In genomic region chr14:21990321-21991021, GRCm38 (mm10) we compare ENCODE assay signal across 7 mouse cellular contexts. TPM values are rescaled to one million over a fixed set of nuclear protein-coding genes. Genes with fewer than 3 reads are reported as not detected.
DNase-seq lines count a peak whose midpoint lies in the region; ATAC-seq and TF ChIP-seq lines count a peak whose summit lies in the region.

No protein-coding gene starts in this region.

- H3K27ac ChIP-seq in hindbrain, embryonic 15.5 days (replicated peaks): peak overlapping the region; percentile 96
- 0 out of 2 replicates have a peak overlapping the region, but pooled peaks have one; percentile 16 for H3K27ac ChIP-seq in liver, adult 2 months (replicated peaks; ENCODE audit: insufficient read depth, low read depth, low read length)
- H3K27ac ChIP-seq in neural tube, embryonic 13.5 days (replicated peaks): peak overlapping the region; percentile 91

- no peaks in the 10 kb centered on the region for H3K36me3 ChIP-seq in hindbrain, embryonic 15.5 days
- H3K36me3 ChIP-seq in liver, adult 2 months (ENCODE audit: control insufficient read depth, insufficient read depth, low read length): no peaks in the 10 kb centered on the region
- H3K36me3 ChIP-seq in neural tube, embryonic 13.5 days: peaks cover 4% of the 10 kb centered on the region; the same call in 1 of the 2 replicates

- no peak for TF ChIP-seq POLR2A in liver, adult 2 months (IDR thresholded peaks at IDR 0.05; ENCODE audit: extremely low read depth, insufficient read depth, low read length)

- H3K27me3 ChIP-seq in hindbrain, embryonic 15.5 days: peaks cover 15% of the 10 kb centered on the region
- H3K27me3 ChIP-seq in liver, adult 2 months (ENCODE audit: control insufficient read depth, insufficient read depth, low read length): peaks cover 21% of the 10 kb centered on the region
- peaks cover 13% of the 10 kb centered on the region; the same call in 1 of the 2 replicates for H3K27me3 ChIP-seq in neural tube, embryonic 13.5 days

- WGBS in hindbrain, embryonic 15.5 days: 2% methylated on average over 31 of the region's 31 CpGs
- WGBS in liver, adult 2 months: 18% methylated on average over 31 of the region's 31 CpGs
- 1% methylated on average over 31 of the region's 31 CpGs for WGBS in neural tube, embryonic 13.5 days

- peak overlapping the region; percentile 86 for H3K4me2 ChIP-seq in hindbrain, embryonic 15.5 days
- H3K4me2 ChIP-seq in neural tube, embryonic 13.5 days: peak overlapping the region; percentile 91

- no peak for ATAC-seq in hindbrain, embryonic 15.5 days (ENCODE audit: low FRiP score, low read depth)
- no peak for ATAC-seq in neural tube, embryonic 13.5 days (ENCODE audit: low read depth)
- ATAC-seq in megakaryocyte-erythroid progenitor cell, adult 5-6 weeks (replicated peaks; ENCODE audit: low FRiP score, low TSS enrichment, poor library complexity, severe bottlenecking): no peak

- H3K9me3 ChIP-seq in hindbrain, embryonic 15.5 days: no peaks in the 10 kb centered on the region
- no peaks in the 10 kb centered on the region for H3K9me3 ChIP-seq in neural tube, embryonic 13.5 days

- H3K4me3 ChIP-seq in hindbrain, embryonic 15.5 days: peak overlapping the region; percentile 90
- H3K4me3 ChIP-seq in liver, adult 2 months (ENCODE audit: insufficient read depth, low read depth, low read length): peak overlapping the region; percentile 39
- peak overlapping the region; percentile 91 for H3K4me3 ChIP-seq in neural tube, embryonic 13.5 days

- H3K4me1 ChIP-seq in hindbrain, embryonic 15.5 days (replicated peaks): peaks cover 61% of the 10 kb centered on the region
- H3K4me1 ChIP-seq in liver, adult 2 months (ENCODE audit: control insufficient read depth, insufficient read depth, low read length): 0 out of 2 replicates have a peak, but pooled peaks cover 4% of the 10 kb centered on the region
- peaks cover 68% of the 10 kb centered on the region for H3K4me1 ChIP-seq in neural tube, embryonic 13.5 days (replicated peaks)

- H3K79me2 ChIP-seq in liver, adult 2 months (ENCODE audit: control insufficient read depth, insufficient read depth, low read length): no peaks in the 10 kb centered on the region

- peak; percentile 56 for DNase-seq in adrenal gland, postnatal 10 days
- peak; percentile 67 for DNase-seq in embryo, embryonic 9.5 days (ENCODE audit: extremely low spot score)
- no peak for DNase-seq in liver, adult 2 months (ENCODE audit: extremely low read depth, low read depth, low spot score)
- no peak for DNase-seq in cerebellum, adult 9-11 months

- H3K9ac ChIP-seq in hindbrain, embryonic 15.5 days: peak overlapping the region; percentile 35
- peak overlapping the region; percentile 40 for H3K9ac ChIP-seq in liver, adult 2 months (ENCODE audit: low read depth, low read length)
- peak overlapping the region; percentile 78 for H3K9ac ChIP-seq in neural tube, embryonic 13.5 days

- no peak for TF ChIP-seq CTCF in liver, adult 2 months (IDR thresholded peaks at IDR 0.05; ENCODE audit: low read depth, low read length)

RNA-seq across cellular contexts. Expression of gene Zfp503, which starts 1.1 kb away (rescaled TPM):
- 10 to 100 TPM; 17.9 to 25.1 TPM for total RNA-seq in adrenal gland, postnatal 10 days (2021)
- polyA plus RNA-seq in hindbrain, embryonic 15.5 days (2015; fragmentation: Nextera tagmentation; extraction: Ambion mirVana): 11.0 and 13.7 TPM in 2 replicates
- total RNA-seq in liver, adult 2 months (2014; rRNA removed): 0.37 and 0.60 TPM in 2 replicates
- polyA plus RNA-seq in liver, adult 2 months (2012; rRNA removed): 1.6 and 1.7 TPM in 2 replicates
- 16.9 and 20.4 TPM in 2 replicates for polyA plus RNA-seq in neural tube, embryonic 13.5 days (2015; fragmentation: Nextera tagmentation; extraction: Ambion mirVana)
- not detected in 2 replicates for total RNA-seq in megakaryocyte-erythroid progenitor cell, adult 5-6 weeks (2014; fragmentation: Nextera tagmentation)
- not detected in 2 replicates for total RNA-seq in megakaryocyte-erythroid progenitor cell, adult 5-6 weeks (2017)

RNA-seq across cellular contexts. Expression of gene Lrmda, which starts 29.0 kb away (rescaled TPM):
- total RNA-seq in adrenal gland, postnatal 10 days (2021): 1 to 10 TPM; 3.6 to 4.9 TPM
- 0.23 and 0.37 TPM in 2 replicates for polyA plus RNA-seq in hindbrain, embryonic 15.5 days (2015; fragmentation: Nextera tagmentation; extraction: Ambion mirVana)
- 0.18 and 0.20 TPM in 2 replicates for total RNA-seq in liver, adult 2 months (2014; rRNA removed)
- polyA plus RNA-seq in liver, adult 2 months (2012; rRNA removed): 0.09 and 0.50 TPM in 2 replicates
- polyA plus RNA-seq in neural tube, embryonic 13.5 days (2015; fragmentation: Nextera tagmentation; extraction: Ambion mirVana): 0.54 TPM in 1 of 2 replicates, not detected in the other
- total RNA-seq in megakaryocyte-erythroid progenitor cell, adult 5-6 weeks (2014; fragmentation: Nextera tagmentation): 7.8 and 9.6 TPM in 2 replicates
- 3.4 and 6.4 TPM in 2 replicates for total RNA-seq in megakaryocyte-erythroid progenitor cell, adult 5-6 weeks (2017)

Comparison
In these comparisons a context has a peak if more than half of its experiments do, and no peak if none do; other contexts are left out.
1. DNase-seq: peak in adrenal gland, postnatal 10 days (single experiment) and embryo, embryonic 9.5 days (single experiment); none in liver, adult 2 months (single experiment) and cerebellum, adult 9-11 months (single experiment).
2. H3K27ac ChIP-seq: peak in every context shown above with its lines; median percentile 96 in hindbrain, embryonic 15.5 days; 91 in neural tube, embryonic 13.5 days; 16 in liver, adult 2 months.
3. H3K4me3 ChIP-seq: peak in every context shown above with its lines; median percentile 91 in neural tube, embryonic 13.5 days; 90 in hindbrain, embryonic 15.5 days; 39 in liver, adult 2 months.
4. RNA of gene Zfp503, which starts 1.1 kb away (total RNA-seq): 17.9 to 25.1 TPM in adrenal gland, postnatal 10 days; 0.37 to 0.60 TPM in liver, adult 2 months and not detected in megakaryocyte-erythroid progenitor cell, adult 5-6 weeks; every median in the first group is over 10 times any median in the second.
5. Peak in every context shown above with its lines, with median percentiles within 50 percentile points of each other: H3K9ac ChIP-seq.